Mouse (Mus musculus): Measurements from ENCODE around the gene Rnft2.

GRCm38 (mm10) chr5:118260055-118260454, 15.1 kb upstream of the Rnft2 start:
- no peak for TF ChIP-seq CTCF (IDR thresholded peaks at IDR 0.05; ENCODE audit: low read depth)
- TF ChIP-seq EP300 (IDR thresholded peaks at IDR 0.05; ENCODE audit: low read depth) = no peak
